Mouse (Mus musculus) myocyte (in vitro differentiated cells): ENCODE data around the gene Acbd6.

ENCODE experiments used
- E2F4 ChIP-seq: IDR thresholded peaks from one replicate; pipeline ENCODE4 v1.6.1; 2011; ENCODE audit warnings: mild to moderate bottlenecking, control low read depth, moderate library complexity; ENCODE audit not compliant: insufficient read depth
- MYOG ChIP-seq, 3 experiments: IDR thresholded peaks; one replicate each; pipeline ENCODE4 v1.6.1; 2011; ENCODE audit warnings: control low read depth in 2 of 3, low read depth in 2 of 3, mild to moderate bottlenecking in 2 of 3; ENCODE audit not compliant: insufficient read length in 2 of 3, control insufficient read depth in 1 of 3, insufficient read depth in 1 of 3
- POLR2A ChIP-seq: IDR thresholded peaks from one replicate; pipeline ENCODE4 v1.6.1; 2011; ENCODE audit warnings: low read depth, mild to moderate bottlenecking, control low read depth, moderate library complexity; ENCODE audit not compliant: insufficient read length

GRCm38 (mm10) chr1:155722185-155722584 is 164.3 kb downstream of the Acbd6 start:
- TF ChIP-seq E2F4 (no peak), MYOG (IDR thresholded peaks at IDR 0.05; ENCODE audit: control insufficient read depth in 1 of 3, insufficient read depth in 1 of 3, insufficient read length in 2 of 3, low read depth in 2 of 3) (no peak), POLR2A (no peak)
